Comparison of ENCODE assay signal across 27 mouse cellular contexts in genomic region chr13:4603431-4603830, GRCm38 (mm10). TPM values are rescaled to one million over a fixed set of nuclear protein-coding genes. Genes with fewer than 3 reads are reported as not detected.
"Had no signal": no experiment of that assay in that cellular context is flagged by ENCODE, and none has a peak within 500 bp of the region (broad histone marks: within the 10 kb centered on the region; RNA-seq: fewer than 3 reads in every experiment).

No protein-coding gene starts in this region.

RNA-seq across cellular contexts. Expression of gene Akr1c21, which starts 29.6 kb away (rescaled TPM):
- polyA plus RNA-seq: limb, embryonic 10.5 days; limb, embryonic 11.5 days; limb, embryonic 12.5 days; limb, embryonic 13.5 days; limb, embryonic 14.5 days; limb, embryonic 15.5 days; liver, adult 2 months; liver, embryonic 11.5 days; liver, embryonic 12.5 days; liver, embryonic 14.5 days; liver, postnatal 0 days; lung, adult 2 months; lung, embryonic 14.5 days; lung, embryonic 15.5 days; lung, embryonic 16.5 days; lung, postnatal 0 days; macrophage; midbrain, embryonic 10.5 days; midbrain, embryonic 11.5 days; midbrain, embryonic 12.5 days; midbrain, embryonic 14.5 days; midbrain, embryonic 15.5 days; midbrain, embryonic 16.5 days; midbrain, postnatal 0 days; myocyte; neural tube, embryonic 11.5 days; neural tube, embryonic 12.5 days had no signal
